Mouse (Mus musculus): ENCODE measurements around the gene Fam32a. TPM values are rescaled to one million over a fixed set of nuclear protein-coding genes. Genes with fewer than 3 reads are reported as not detected.

The Fam32a gene
- polyA plus RNA-seq (2017; shearing (Covaris generic)), result 124 TPM

GRCm38 (mm10) chr8:72219541-72220363, at the start of gene Fam32a:
Fam32a (plus strand) TSS chr8:72219730.

DNA sequence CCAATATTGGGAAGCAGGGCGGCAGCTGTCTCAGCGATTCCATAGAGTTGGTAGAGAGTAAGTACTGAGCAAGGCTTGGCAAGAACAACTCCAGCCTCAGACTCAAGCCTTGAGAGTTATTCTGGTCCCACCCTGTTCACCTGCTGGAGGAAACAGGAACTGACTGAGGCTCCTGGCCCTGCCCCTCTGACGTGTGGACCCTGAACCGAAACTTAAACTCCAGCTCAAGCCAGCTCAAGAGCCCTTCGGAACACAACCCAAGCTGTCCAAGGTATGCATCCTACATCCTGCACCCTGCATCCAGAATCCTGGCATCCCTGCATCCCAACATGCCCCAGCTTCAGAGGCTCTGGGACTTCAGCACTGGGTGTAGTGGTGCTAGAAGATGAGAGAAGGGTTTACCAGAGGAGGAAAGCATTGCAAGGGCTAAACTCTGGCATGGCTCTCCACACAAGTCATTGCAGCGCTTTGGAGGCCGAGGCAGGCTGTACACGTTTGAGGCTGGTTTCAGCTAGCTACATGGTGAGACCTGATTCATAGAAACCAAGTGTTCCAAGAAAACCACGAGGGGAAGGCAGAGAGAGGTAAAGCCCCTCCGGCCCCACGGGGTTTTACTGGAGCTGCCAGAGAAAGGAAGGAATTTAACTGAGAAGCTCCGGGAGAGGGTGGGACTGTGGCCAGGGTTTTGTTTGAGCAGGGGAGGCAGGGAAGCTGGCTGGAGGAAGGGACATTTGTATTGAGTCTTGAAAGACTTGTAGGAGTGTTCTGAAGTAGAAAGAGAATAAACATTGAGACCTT, 29.9 kb upstream of the Fam32a start, which contains the start of gene Hsh2d:
Hsh2d (plus strand) TSS at position 222 of the 798 bp plus-strand sequence.

GRCm38 (mm10) chr8:72212751-72213150, 6.8 kb upstream of the Fam32a start, which contains the start of gene Cib3:
Cib3 (minus strand) TSS chr8:72212837.

DNA sequence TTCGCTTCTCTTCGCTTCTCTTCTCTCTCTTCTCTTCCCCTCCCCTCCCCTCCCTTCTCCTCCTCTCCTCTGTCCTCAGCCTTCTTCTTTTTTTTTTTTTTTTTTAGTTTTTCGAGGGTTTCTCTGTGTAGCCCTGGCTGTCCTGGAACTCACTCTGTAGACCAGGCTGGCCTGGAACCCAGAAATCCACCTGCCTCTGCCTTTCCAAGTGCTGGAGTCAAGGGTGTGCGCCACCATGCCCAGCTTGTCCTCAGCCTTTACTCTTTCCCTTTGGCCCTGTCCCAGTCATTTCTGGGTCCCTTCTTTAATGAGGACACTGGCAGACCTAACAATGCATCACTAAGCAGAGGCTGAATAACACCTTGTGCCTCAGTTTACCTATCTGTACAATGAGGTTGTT, 6.0 kb upstream of the Fam32a start, which contains the start of gene Gm11034:
Gm11034 (minus strand) TSS at position 101 of the 400 bp plus-strand sequence.

DNA sequence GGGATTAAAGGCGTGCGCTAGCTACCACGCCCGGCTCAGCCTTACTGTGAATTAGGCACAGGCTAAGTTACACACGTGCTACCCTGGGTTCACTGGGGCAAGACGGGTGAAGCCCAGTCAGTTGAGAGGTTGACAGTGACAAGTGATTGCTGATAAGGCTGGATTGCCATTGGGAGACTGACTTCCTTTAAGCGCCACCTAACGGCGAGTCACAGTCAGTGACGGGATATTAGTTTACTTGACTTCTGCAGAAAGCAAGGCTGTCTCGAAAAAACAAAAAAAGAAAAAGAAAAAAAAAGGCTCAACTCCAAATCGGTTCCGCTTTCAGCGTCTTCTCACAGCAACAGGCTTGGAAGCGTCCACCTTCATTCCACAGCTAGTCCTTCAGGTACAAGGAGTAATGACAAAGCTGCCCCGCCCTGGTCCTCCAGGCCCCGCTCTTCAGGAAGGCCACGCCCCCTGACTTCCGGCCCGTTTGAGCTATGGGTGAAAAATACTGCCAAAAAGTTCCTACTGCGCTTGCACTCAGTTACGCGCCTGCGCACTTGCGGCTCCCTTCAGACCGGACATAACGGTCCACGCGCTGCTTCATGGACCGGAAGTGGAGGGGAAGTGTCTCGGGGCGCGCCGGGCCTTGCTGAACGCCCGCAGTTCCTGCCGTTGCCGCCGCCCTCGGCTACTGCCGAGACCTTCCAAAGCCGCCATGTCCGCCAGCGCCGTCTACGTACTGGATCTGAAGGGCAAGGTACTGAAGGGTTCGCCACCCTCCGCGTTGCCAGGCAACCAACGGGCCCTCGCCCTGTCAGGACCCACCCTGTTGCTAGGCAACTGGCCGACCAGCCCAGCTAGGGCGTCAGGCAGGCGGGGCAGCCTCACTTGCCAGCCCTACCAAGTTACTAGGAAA, 20.2 kb downstream of the Fam32a start, which contains the start of gene Ap1m1:
Ap1m1 (plus strand) TSS at position 520 of the 904 bp plus-strand sequence.

Other genes starting within 250 kb of the Fam32a start
- 0.65 TPM for gene Cyp4f18, start 210.1 kb upstream of the Fam32a start, polyA plus RNA-seq (2017; shearing (Covaris generic))
- gene Olfr372, start 178.5 kb upstream of the Fam32a start, polyA plus RNA-seq (2017; shearing (Covaris generic)), result not detected
- gene Olfr373, start 136.6 kb upstream of the Fam32a start, polyA plus RNA-seq (2017; shearing (Covaris generic)), result 0.23 TPM
- gene Olfr374, start 112.7 kb upstream of the Fam32a start, polyA plus RNA-seq (2017; shearing (Covaris generic)), result 0.11 TPM
- 288 TPM for gene Tpm4, start 84.8 kb upstream of the Fam32a start, polyA plus RNA-seq (2017; shearing (Covaris generic))
- gene Rab8a, start 58.5 kb upstream of the Fam32a start, polyA plus RNA-seq (2017; shearing (Covaris generic)), result 174 TPM
- 36.2 TPM for gene Hsh2d, start 30.1 kb upstream of the Fam32a start, polyA plus RNA-seq (2017; shearing (Covaris generic))
- gene Cib3, start 6.9 kb upstream of the Fam32a start, polyA plus RNA-seq (2017; shearing (Covaris generic)), result not detected
- not detected for gene Gm11034, start 6.1 kb upstream of the Fam32a start, polyA plus RNA-seq (2017; shearing (Covaris generic))
- 191 TPM for gene Ap1m1, start 20.3 kb downstream of the Fam32a start, polyA plus RNA-seq (2017; shearing (Covaris generic))
- 3.6 TPM for gene Gm10282, start 85.5 kb downstream of the Fam32a start, polyA plus RNA-seq (2017; shearing (Covaris generic))
- 663 TPM for gene Klf2, start 99.3 kb downstream of the Fam32a start, polyA plus RNA-seq (2017; shearing (Covaris generic))
- 55.7 TPM for gene Eps15l1, start 201.7 kb downstream of the Fam32a start, polyA plus RNA-seq (2017; shearing (Covaris generic))
- gene Calr3, start 224.1 kb downstream of the Fam32a start, polyA plus RNA-seq (2017; shearing (Covaris generic)), result 0.81 TPM
- gene 1700030K09Rik, start 224.2 kb downstream of the Fam32a start, polyA plus RNA-seq (2017; shearing (Covaris generic)), result 9.3 TPM

All from CD4-positive, CD25-positive, alpha-beta regulatory T cell (primary cell).